Mouse (Mus musculus) inflammation-experienced regulatory T-cells (primary cell): ENCODE data around the gene Rhbdl1. TPM values are rescaled to one million over a fixed set of nuclear protein-coding genes. Genes with fewer than 3 reads are reported as not detected.

Source experiments
- polyA plus RNA-seq, 2 experiments: library from polyadenylated mRNA; unstranded; fragments of 100-300 nt; shearing (Covaris generic); gene quantifications; one replicate each; pipeline ENCODE4 v1.2.1; 2017

Gene Rhbdl1
- polyA plus RNA-seq, 2 experiments from 2014 or later = 1.6 to 1.7 TPM

Other genes with a start within 250 kb of the Rhbdl1 start
- gene Gng13, start 120.1 kb downstream of the Rhbdl1 start, polyA plus RNA-seq = not detected
- gene Chtf18, start 109.9 kb downstream of the Rhbdl1 start, polyA plus RNA-seq = 10 to 100 TPM in 1 of 2 experiments, 1 to 10 TPM in 1; 3.8 to 12.3 TPM
- 10 to 100 TPM; 13.9 to 16.7 TPM for gene Rpusd1, start 109.6 kb downstream of the Rhbdl1 start, polyA plus RNA-seq
- under 1 TPM in 1 of 2 experiments, not detected in 1; 0.73 TPM for gene Mslnl, start 101.3 kb downstream of the Rhbdl1 start, polyA plus RNA-seq
- gene Msln, start 82.9 kb downstream of the Rhbdl1 start, polyA plus RNA-seq = under 1 TPM in 1 of 2 experiments, not detected in 1; 0.98 TPM
- 10 to 100 TPM; 27.7 to 32.5 TPM for gene Narfl, start 63.5 kb downstream of the Rhbdl1 start, polyA plus RNA-seq
- gene Haghl, start 51.6 kb downstream of the Rhbdl1 start, polyA plus RNA-seq = 10 to 100 TPM; 34.3 to 47.7 TPM
- gene Ccdc78, start 50.7 kb downstream of the Rhbdl1 start, polyA plus RNA-seq = 1 to 10 TPM in 1 of 2 experiments, under 1 TPM in 1; 0.89 to 1.4 TPM
- gene Fam173a, start 44.4 kb downstream of the Rhbdl1 start, polyA plus RNA-seq = 100 to 1,000 TPM; 231 to 239 TPM
- 1 to 10 TPM in 1 of 2 experiments, not detected in 1; 1.1 TPM for gene AC134908.4, start 41.6 kb downstream of the Rhbdl1 start, polyA plus RNA-seq
- 10 to 100 TPM; 34.1 to 40.4 TPM for gene Metrn, start 40.2 kb downstream of the Rhbdl1 start, polyA plus RNA-seq
- gene Fbxl16, start 28.2 kb downstream of the Rhbdl1 start, polyA plus RNA-seq = under 1 TPM; 0.16 to 0.60 TPM
- 10 to 100 TPM; 31.4 to 36.3 TPM for gene Wdr24, start 13.7 kb downstream of the Rhbdl1 start, polyA plus RNA-seq
- 10 to 100 TPM; 32.9 to 33.5 TPM for gene Jmjd8, start 8.4 kb downstream of the Rhbdl1 start, polyA plus RNA-seq
- gene Stub1, start 3.9 kb downstream of the Rhbdl1 start, polyA plus RNA-seq = 100 to 1,000 TPM; 170 to 205 TPM
- 1 to 10 TPM; 1.4 to 2.6 TPM for gene Gm20683, start 4.5 kb upstream of the Rhbdl1 start, polyA plus RNA-seq
- 10 to 100 TPM; 42.2 to 46.5 TPM for gene Rhot2, start 7.6 kb upstream of the Rhbdl1 start, polyA plus RNA-seq
- 10 to 100 TPM in 1 of 2 experiments, 1 to 10 TPM in 1; 9.2 to 16.3 TPM for gene Wdr90, start 24.2 kb upstream of the Rhbdl1 start, polyA plus RNA-seq
- 1 to 10 TPM; 1.1 to 5.7 TPM for gene Mcrip2, start 31.5 kb upstream of the Rhbdl1 start, polyA plus RNA-seq
- gene Mettl26, start 37.8 kb upstream of the Rhbdl1 start, polyA plus RNA-seq = 10 to 100 TPM; 80.3 to 84.0 TPM
- 1 to 10 TPM; 1.4 to 2.0 TPM for gene Wfikkn1, start 43.6 kb upstream of the Rhbdl1 start, polyA plus RNA-seq
- 10 to 100 TPM; 30.1 to 34.5 TPM for gene Rab40c, start 82.4 kb upstream of the Rhbdl1 start, polyA plus RNA-seq
- gene Pigq, start 107.6 kb upstream of the Rhbdl1 start, polyA plus RNA-seq = 10 to 100 TPM; 50.7 to 66.9 TPM
- gene Nhlrc4, start 107.7 kb upstream of the Rhbdl1 start, polyA plus RNA-seq = not detected
- gene A930017K11Rik, start 115.3 kb upstream of the Rhbdl1 start, polyA plus RNA-seq = not detected
- 10 to 100 TPM; 26.6 to 29.0 TPM for gene Capn15, start 148.5 kb upstream of the Rhbdl1 start, polyA plus RNA-seq
- gene Rab11fip3, start 232.3 kb upstream of the Rhbdl1 start, polyA plus RNA-seq = 10 to 100 TPM; 12.8 to 16.0 TPM